Mouse (Mus musculus) cerebellum, adult 2 months (tissue): ENCODE results near the gene Kbtbd8. TPM values are rescaled to one million over a fixed set of nuclear protein-coding genes. Genes with fewer than 3 reads are reported as not detected.
A peak's percentile ranks its signal among the peaks of the same experiment; 100 is the strongest.

Experiments used
- DNase-seq, 2 experiments: peaks; one replicate each; pipeline ENCODE4 v3.0.0; 2021
- H3K27ac ChIP-seq: fragments of 200-500 bp; 2 replicates; pipeline ENCODE4 v1.5.1; 2012; ENCODE audit warnings: low read length, control low read depth, inconsistent platforms; ENCODE audit not compliant: insufficient read depth
- H3K27me3 ChIP-seq: fragments of 200-500 bp; 2 replicates; pipeline ENCODE4 v1.6.1; 2012; ENCODE audit warnings: inconsistent platforms, mild to moderate bottlenecking, low read length, moderate library complexity; ENCODE audit not compliant: control insufficient read depth, insufficient read depth
- H3K4me1 ChIP-seq: fragments of 200-500 bp; 2 replicates; pipeline ENCODE4 v1.6.1; 2011; ENCODE audit warnings: low read length; ENCODE audit not compliant: control insufficient read depth, insufficient read depth
- H3K4me3 ChIP-seq: fragments of 200-500 bp; replicated peaks from 2 replicates; pipeline ENCODE3; 2011; ENCODE audit warnings: mild to moderate bottlenecking, low read depth, low read length, control low read depth; ENCODE audit not compliant: insufficient read depth
- CTCF ChIP-seq: fragments of 200-500 bp; IDR thresholded peaks from 2 replicates; pipeline ENCODE4 v1.5.1; 2011; ENCODE audit warnings: low read depth, mild to moderate bottlenecking, control low read depth, low read length, moderate library complexity, borderline replicate concordance; ENCODE audit not compliant: insufficient read depth
- POLR2A ChIP-seq: fragments of 200-500 bp; IDR thresholded peaks from 2 replicates; pipeline ENCODE4 v1.6.1; 2011; ENCODE audit warnings: low read length, control low read depth, borderline replicate concordance; ENCODE audit not compliant: insufficient read depth
- WGBS: fragments of 180-500 bp; shearing (Covaris S2); methylation state at CpG from one replicate; pipeline ENCODE4 v1.1.7; 2018; 5-methylcytosine and 5-hydroxymethylcytosine counted together
- polyA plus RNA-seq: library from polyadenylated mRNA; depleted of rRNA; stranded (reverse); fragments of >200 nt; gene quantifications from 2 replicates; pipeline ENCODE4 v1.2.3, GENCODE M21; 2012; rRNA removed

The Kbtbd8 gene
- polyA plus RNA-seq, 1 experiment = 4.1 TPM

DNA sequence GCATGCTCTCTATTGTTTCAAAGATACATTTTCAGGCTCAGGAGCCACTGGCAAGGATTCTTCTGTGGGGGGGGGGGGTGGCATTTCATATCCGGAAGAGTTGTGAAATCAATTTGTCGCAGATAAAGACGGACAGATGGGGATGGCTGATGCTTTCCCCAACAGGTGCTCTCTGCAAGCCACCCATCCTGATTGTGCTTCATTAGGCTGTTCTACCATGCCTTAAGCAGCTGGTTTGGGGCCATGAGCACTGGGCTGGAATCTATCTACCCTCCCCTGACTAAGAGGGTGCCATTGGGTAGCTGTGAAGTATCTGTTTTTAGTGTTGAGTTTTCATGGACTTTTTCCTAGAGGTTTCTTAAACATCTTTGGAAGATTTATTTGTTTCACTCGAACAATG lies 33.8 kb downstream of the Kbtbd8 start:
- Histone ChIP-seq H3K4me3 (no peak overlapping the region), H3K4me1 (no peaks in the 10 kb centered on the region), H3K27me3 (no peaks in the 10 kb centered on the region), H3K27ac (no peak overlapping the region)
- WGBS = 41% methylated on average over 4 of the region's 4 CpGs
- DNase-seq = no peak
- TF ChIP-seq POLR2A = no peak

DNA sequence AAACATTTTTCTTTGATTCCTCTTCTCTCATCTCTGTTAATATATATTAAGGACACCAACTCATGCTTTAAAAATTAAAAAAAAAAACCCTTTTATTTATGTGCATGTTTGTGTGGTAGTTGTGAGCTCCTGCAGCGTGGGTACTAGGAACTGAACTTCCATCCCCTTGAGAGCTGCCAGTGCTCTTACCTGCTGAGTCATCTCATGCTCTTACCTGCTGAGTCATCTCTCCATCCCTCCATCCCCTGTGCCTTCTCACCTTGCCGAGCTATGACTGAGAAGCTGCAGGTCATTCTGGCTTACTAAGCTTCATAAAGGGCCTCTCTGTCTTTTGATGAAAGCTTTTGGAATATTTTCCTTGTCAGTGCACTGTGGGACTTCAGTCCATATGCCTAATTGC lies 34.5 kb downstream of the Kbtbd8 start:
- no peak overlapping the region for H3K27ac ChIP-seq
- no peak for TF ChIP-seq POLR2A
- TF ChIP-seq CTCF = no peak
- DNase-seq = no peak
- H3K4me3 ChIP-seq = no peak overlapping the region
- no peaks in the 10 kb centered on the region for H3K27me3 ChIP-seq
- WGBS = 68% methylated on average over 2 of the region's 2 CpGs
- no peaks in the 10 kb centered on the region for H3K4me1 ChIP-seq

- no peak for DNase-seq
- no peak overlapping the region for H3K27ac ChIP-seq
- WGBS = 75% methylated on average over 4 of the region's 4 CpGs
- H3K4me3 ChIP-seq = no peak overlapping the region
- H3K27me3 ChIP-seq = no peaks in the 10 kb centered on the region; the same call in 1 of the 2 replicates
- TF ChIP-seq CTCF (no peak), POLR2A (no peak)
- H3K4me1 ChIP-seq = no peaks in the 10 kb centered on the region
Measured at GRCm38 (mm10) chr6:95163965-95164364, 46.9 kb downstream of the Kbtbd8 start.

- no peak for DNase-seq
- Histone ChIP-seq H3K4me1 (no peaks in the 10 kb centered on the region), H3K27ac (no peak overlapping the region), H3K4me3 (no peak overlapping the region), H3K27me3 (no peaks in the 10 kb centered on the region; the same call in 1 of the 2 replicates)
- no peak for TF ChIP-seq POLR2A
- TF ChIP-seq CTCF = no peak
Measured at GRCm38 (mm10) chr6:95165630-95166029, 48.6 kb downstream of the Kbtbd8 start.

- peak in 1 of 2 experiments; percentile 20 for DNase-seq
- WGBS = 23% methylated on average over 5 of the region's 5 CpGs
Measured at GRCm38 (mm10) chr6:95167668-95168227, 50.7 kb downstream of the Kbtbd8 start.

GRCm38 (mm10) chr6:95169411-95169810 lies 52.4 kb downstream of the Kbtbd8 start:
- no peak overlapping the region for H3K4me3 ChIP-seq
- WGBS = 77% methylated on average over 6 of the region's 6 CpGs
- H3K27ac ChIP-seq = no peak overlapping the region
- TF ChIP-seq POLR2A = no peak
- no peak for TF ChIP-seq CTCF
- H3K27me3 ChIP-seq = no peaks in the 10 kb centered on the region
- no peak for DNase-seq
- H3K4me1 ChIP-seq = no peaks in the 10 kb centered on the region

More at GRCm38 (mm10) chr6:95167668-95168227, 50.7 kb downstream of the Kbtbd8 start:
- H3K4me3 ChIP-seq = no peak overlapping the region
- H3K4me1 ChIP-seq = no peaks in the 10 kb centered on the region
- no peak overlapping the region for H3K27ac ChIP-seq
- H3K27me3 ChIP-seq = no peaks in the 10 kb centered on the region
- TF ChIP-seq CTCF (no peak), POLR2A (no peak)

GRCm38 (mm10) chr6:95174311-95175143 lies 57.5 kb downstream of the Kbtbd8 start:
- no peak overlapping the region for H3K27ac ChIP-seq
- TF ChIP-seq CTCF (no peak), POLR2A (no peak)
- no peaks in the 10 kb centered on the region for H3K4me1 ChIP-seq
- 21% methylated on average over 9 of the region's 9 CpGs for WGBS
- H3K27me3 ChIP-seq = no peaks in the 10 kb centered on the region
- no peak overlapping the region for H3K4me3 ChIP-seq
- DNase-seq = no peak

Other genes starting within 250 kb of the Kbtbd8 start
- not detected in 2 replicates for gene Gm10234, start 204.9 kb downstream of the Kbtbd8 start, polyA plus RNA-seq